Mouse (Mus musculus) E14TG2a.4 (cell line): ENCODE measurements around the gene Sh3yl1.

Experiments used
- H3K27me3 ChIP-seq: 2 replicates; pipeline ENCODE4 v1.6.1; 2014; ENCODE audit warnings: low read length, control low read depth; ENCODE audit not compliant: insufficient read depth
- H3K36me3 ChIP-seq: 2 replicates; pipeline ENCODE4 v1.6.1; 2014; ENCODE audit warnings: low read length, control low read depth; ENCODE audit not compliant: insufficient read depth
- H3K4me1 ChIP-seq: replicated peaks from 2 replicates; pipeline ENCODE4 v1.6.1; 2014; ENCODE audit warnings: low read depth, low read length, control low read depth
- H3K4me3 ChIP-seq: replicated peaks from 2 replicates; pipeline ENCODE4 v1.5.1; 2014; ENCODE audit warnings: mild to moderate bottlenecking, low read length
- H3K9me3 ChIP-seq: 2 replicates; pipeline ENCODE4 v1.6.1; 2014; ENCODE audit warnings: low read length, control low read depth
- CTCF ChIP-seq: conservative IDR thresholded peaks from 2 replicates; pipeline ENCODE4 v1.5.1; 2014; ENCODE audit warnings: low read length
- NANOG ChIP-seq: IDR thresholded peaks from 2 replicates; pipeline ENCODE4 v1.6.1; 2014; ENCODE audit warnings: borderline replicate concordance, low read length, mixed read lengths
- POU5F1 ChIP-seq: IDR thresholded peaks from 2 replicates; pipeline ENCODE4 v1.6.1; 2014; ENCODE audit warnings: low read length, borderline replicate concordance

Gene Sh3yl1

DNA sequence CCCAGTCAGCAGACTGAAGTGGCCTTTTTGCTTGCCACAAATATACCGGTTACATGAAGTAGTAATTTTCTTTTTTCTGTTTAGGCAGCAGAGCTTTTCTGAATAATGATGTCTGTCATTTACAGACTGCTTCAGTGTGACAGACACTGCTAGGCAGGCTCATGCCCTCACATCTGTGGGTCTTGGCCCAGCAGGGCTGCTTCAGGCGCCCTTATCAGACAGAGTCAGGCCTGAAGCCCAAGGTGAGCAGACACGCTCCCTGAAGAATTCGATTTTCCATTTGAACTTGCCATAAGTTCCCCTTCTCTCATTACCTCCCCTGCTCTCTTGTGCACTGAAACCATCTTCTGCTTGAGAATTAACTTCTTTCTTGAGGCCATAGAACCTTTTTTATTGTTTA, 23.5 kb upstream of the Sh3yl1 start:
- Histone ChIP-seq H3K9me3 (no peaks in the 10 kb centered on the region), H3K36me3 (no peaks in the 10 kb centered on the region), H3K4me1 (peaks cover 7% of the 10 kb centered on the region), H3K27me3 (peaks cover 41% of the 10 kb centered on the region), H3K4me3 (no peak overlapping the region)
- TF ChIP-seq CTCF (no peak), NANOG (no peak), POU5F1 (no peak)

DNA sequence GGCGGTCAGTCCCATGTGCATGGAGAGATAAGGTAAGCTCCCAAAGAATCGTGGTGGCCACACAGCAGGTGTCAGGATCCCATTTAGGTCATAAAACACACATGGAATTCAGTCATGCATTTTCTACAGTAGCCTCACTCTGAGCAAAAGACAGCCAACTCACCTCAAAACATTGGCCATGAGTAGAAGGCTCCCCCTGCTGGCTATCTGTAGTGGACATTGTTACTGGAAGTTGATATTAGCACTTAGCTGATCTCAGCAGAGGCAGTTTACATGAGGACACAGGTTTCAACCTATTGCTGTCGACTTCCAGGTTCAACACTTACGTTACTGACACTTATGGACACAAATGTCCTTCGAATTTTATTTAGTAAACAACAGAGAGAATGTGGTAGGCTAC, 21.4 kb upstream of the Sh3yl1 start:
- Histone ChIP-seq H3K9me3 (no peaks in the 10 kb centered on the region), H3K27me3 (peaks cover 20% of the 10 kb centered on the region), H3K4me1 (no peaks in the 10 kb centered on the region)

DNA sequence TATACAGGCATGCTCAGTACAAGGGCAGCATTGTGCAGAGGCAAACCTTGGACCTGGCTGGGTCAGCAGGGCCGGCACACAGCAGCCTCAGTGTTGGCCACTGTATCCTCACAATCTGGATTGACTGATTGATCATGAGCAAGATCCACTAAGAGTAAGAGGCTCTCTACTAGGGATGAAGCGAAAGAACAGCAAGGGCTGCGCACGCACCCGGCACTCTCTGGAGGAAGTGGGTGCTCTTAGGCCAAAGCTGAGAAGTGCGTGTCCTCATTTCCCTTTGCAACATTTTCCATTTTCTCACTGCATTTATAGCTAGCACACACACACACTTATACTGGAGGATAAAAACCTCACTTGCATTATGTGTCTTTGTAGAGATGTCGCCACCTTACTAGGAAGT, 20.0 kb upstream of the Sh3yl1 start:
- no peaks in the 10 kb centered on the region for H3K4me1 ChIP-seq
- no peaks in the 10 kb centered on the region for H3K9me3 ChIP-seq
- TF ChIP-seq POU5F1 (no peak), NANOG (no peak), CTCF (no peak)
- peaks cover 7% of the 10 kb centered on the region for H3K27me3 ChIP-seq
- peaks cover 11% of the 10 kb centered on the region for H3K36me3 ChIP-seq
- H3K4me3 ChIP-seq, result no peak overlapping the region

More for the DNA sequence above, 21.4 kb upstream of the Sh3yl1 start:
- TF ChIP-seq POU5F1 (no peak), CTCF (peak; percentile 53)
- Histone ChIP-seq H3K36me3 (peaks cover 6% of the 10 kb centered on the region; the same call in 1 of the 2 replicates), H3K4me3 (no peak overlapping the region)

DNA sequence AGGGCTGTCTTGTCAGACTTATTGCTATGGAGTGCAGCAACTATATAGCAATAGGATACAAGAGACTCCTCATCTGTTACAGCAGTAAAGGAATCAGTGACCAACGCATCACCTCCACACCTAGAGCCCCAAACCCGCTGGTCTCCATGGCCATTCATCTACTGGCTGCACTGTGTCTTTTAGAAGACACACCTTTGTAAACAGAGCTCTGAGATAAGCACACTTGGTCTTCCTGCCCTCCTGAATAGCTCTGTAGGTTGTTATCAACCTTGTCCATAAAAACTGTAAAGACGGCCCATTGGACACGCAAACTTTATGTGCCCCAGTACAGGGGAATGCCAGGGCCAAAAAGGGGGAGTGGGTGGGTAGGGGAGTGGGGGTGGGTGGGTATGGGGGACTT, 14.4 kb upstream of the Sh3yl1 start:
- Histone ChIP-seq H3K27me3 (no peaks in the 10 kb centered on the region), H3K9me3 (no peaks in the 10 kb centered on the region), H3K36me3 (peaks cover 27% of the 10 kb centered on the region), H3K4me1 (no peaks in the 10 kb centered on the region), H3K4me3 (no peak overlapping the region)
- TF ChIP-seq CTCF (no peak), NANOG (no peak), POU5F1 (no peak)

DNA sequence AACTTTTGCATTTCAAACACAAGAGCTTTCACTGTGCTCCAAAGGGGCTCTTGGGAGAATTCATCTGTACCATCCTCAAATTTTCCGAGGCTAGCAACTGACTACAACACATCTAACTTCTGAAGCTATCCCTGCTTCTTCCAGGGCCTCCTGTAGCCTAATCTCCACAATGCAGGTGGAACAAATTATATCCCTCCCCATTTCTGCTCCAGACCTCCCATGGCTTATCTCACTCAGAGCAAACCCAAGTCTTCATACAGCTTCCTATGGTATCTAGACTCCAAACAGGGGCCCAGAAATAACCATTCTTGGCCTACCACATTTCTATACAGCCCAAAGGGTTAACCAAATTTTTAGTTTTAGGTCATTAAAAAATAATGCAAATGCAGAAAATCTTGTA, 2.8 kb upstream of the Sh3yl1 start:
- no peak for TF ChIP-seq CTCF
- TF ChIP-seq NANOG, result no peak
- no peak for TF ChIP-seq POU5F1
- H3K4me1 ChIP-seq, result peaks cover 16% of the 10 kb centered on the region
- peaks cover 2% of the 10 kb centered on the region; the same call in 1 of the 2 replicates for H3K27me3 ChIP-seq
- peaks cover 23% of the 10 kb centered on the region for H3K36me3 ChIP-seq
- H3K9me3 ChIP-seq, result no peaks in the 10 kb centered on the region
- H3K4me3 ChIP-seq, result no peak overlapping the region

DNA sequence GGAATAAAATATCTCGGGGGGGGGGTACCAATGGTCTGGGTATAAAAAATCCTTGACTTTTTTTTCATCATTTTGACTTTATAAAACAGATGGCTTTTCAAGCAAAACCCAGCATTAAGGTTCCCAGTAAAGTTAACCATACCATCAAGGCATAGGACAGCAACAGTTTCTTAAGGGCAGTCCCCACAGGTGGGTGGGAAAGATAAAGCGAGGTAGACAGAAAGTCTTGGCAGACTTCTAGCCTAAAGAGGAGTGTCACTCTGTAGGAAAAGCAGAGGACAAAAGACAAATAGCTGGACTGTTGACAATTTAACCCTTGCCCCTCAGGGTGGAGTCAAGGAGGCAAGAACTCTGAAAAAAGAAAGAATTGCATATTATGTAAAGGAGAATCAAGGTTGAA, 1.6 kb upstream of the Sh3yl1 start:
- H3K27me3 ChIP-seq, result peaks cover 4% of the 10 kb centered on the region; the same call in 1 of the 2 replicates
- H3K4me1 ChIP-seq, result peaks cover 16% of the 10 kb centered on the region
- no peak for TF ChIP-seq NANOG
- TF ChIP-seq POU5F1, result no peak
- no peak for TF ChIP-seq CTCF
- no peaks in the 10 kb centered on the region for H3K9me3 ChIP-seq
- H3K4me3 ChIP-seq, result no peak overlapping the region
- peaks cover 13% of the 10 kb centered on the region for H3K36me3 ChIP-seq

DNA sequence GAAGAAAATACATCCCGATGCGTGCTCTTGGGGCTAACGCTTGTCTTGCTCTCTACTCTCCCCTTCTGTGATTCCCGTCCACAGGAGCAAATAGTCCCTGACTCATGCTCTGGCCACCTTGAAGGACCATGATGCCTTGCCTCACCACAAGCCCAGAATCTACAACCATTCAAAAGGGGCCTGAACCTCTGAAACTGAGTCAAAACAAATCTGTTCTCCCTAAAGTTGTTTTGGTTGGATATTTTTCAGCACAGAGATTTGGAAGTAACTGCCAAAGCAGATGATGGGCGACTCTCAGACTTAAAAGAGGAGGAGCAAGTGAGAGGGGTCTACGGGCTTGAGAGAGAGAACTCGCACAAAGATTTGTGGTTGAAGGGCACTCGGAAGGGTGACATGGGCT, 608 bp upstream of the Sh3yl1 start:
- Histone ChIP-seq H3K27me3 (peaks cover 4% of the 10 kb centered on the region; the same call in 1 of the 2 replicates), H3K36me3 (0 out of 2 replicates have a peak, but pooled peaks cover 5% of the 10 kb centered on the region), H3K9me3 (no peaks in the 10 kb centered on the region), H3K4me1 (peaks cover 16% of the 10 kb centered on the region), H3K4me3 (peak overlapping the region; percentile 93)
- TF ChIP-seq CTCF, result no peak
- TF ChIP-seq POU5F1, result no peak
- no peak for TF ChIP-seq NANOG

DNA sequence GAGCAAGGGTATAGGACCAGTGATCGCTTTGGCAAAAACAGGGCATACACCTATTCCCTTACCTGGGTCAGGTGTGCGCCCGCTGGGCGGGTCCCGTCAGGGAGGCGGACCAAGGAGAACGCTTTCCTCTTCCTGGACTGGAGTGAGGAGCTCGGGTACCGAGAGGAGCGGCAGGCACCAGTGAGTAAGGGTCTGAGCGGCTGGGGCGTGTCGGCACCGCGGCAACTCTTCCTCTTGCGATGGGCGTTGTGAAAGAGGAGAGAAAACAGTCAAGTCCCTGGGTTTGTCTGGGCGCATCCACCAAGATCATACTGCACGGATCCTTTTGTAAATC, 547 bp downstream of the Sh3yl1 start:
- Histone ChIP-seq H3K4me1 (peaks cover 16% of the 10 kb centered on the region), H3K9me3 (no peaks in the 10 kb centered on the region), H3K4me3 (peak overlapping the region; percentile 93), H3K36me3 (0 out of 2 replicates have a peak, but pooled peaks cover 5% of the 10 kb centered on the region), H3K27me3 (peaks cover 4% of the 10 kb centered on the region; the same call in 1 of the 2 replicates)
- TF ChIP-seq POU5F1, result no peak
- TF ChIP-seq CTCF, result no peak
- TF ChIP-seq NANOG, result no peak

DNA sequence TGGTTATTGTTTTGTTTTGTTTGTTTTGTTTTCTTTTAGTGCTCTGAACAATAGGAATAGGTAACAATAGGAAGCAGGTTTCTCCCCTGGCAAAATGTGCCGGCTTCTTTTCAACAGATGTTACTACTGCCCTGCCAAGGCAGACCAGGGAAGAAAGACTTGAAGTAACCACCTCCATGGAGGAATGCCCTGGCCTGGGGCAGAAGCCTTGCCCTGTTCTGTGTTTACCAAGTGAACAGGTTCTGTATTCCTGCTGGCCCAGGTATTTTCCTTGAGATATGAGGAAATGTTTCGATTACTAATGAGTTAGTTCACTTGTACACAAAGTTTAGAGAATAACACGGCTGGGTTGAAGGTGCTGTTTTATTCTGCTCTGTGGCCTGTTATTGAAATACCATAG, 1.4 kb downstream of the Sh3yl1 start:
- Histone ChIP-seq H3K36me3 (0 out of 2 replicates have a peak, but pooled peaks cover 5% of the 10 kb centered on the region), H3K9me3 (no peaks in the 10 kb centered on the region), H3K4me1 (peaks cover 16% of the 10 kb centered on the region), H3K27me3 (peaks cover 4% of the 10 kb centered on the region; the same call in 1 of the 2 replicates), H3K4me3 (no peak overlapping the region)
- TF ChIP-seq POU5F1, result no peak
- TF ChIP-seq CTCF, result no peak
- no peak for TF ChIP-seq NANOG
